In genomic region chr2:51933341-51934134, GRCm38 (mm10) we compare ENCODE assay signal across 9 mouse cellular contexts. TPM values are rescaled to one million over a fixed set of nuclear protein-coding genes. Genes with fewer than 3 reads are reported as not detected.
DNase-seq lines count a peak whose midpoint lies in the region; ATAC-seq lines count a peak whose summit lies in the region.
"Had no signal": no experiment of that assay in that cellular context is flagged by ENCODE, and none has a peak within 500 bp of the region (broad histone marks: within the 10 kb centered on the region; RNA-seq: fewer than 3 reads in every experiment).

No protein-coding gene starts in this region.

- intact Hi-C loops in heart, postnatal 14 days (cut with DNase I): loop anchor here (5.0 kb wide), 1 partner anchor 39 kb away; the partner anchor contains the start of gene Nmi

- no peak overlapping the region for H3K9ac ChIP-seq in hindbrain, embryonic 12.5 days
- H3K9ac ChIP-seq: midbrain, embryonic 12.5 days had no signal

- no peaks in the 10 kb centered on the region for H3K9me3 ChIP-seq in hindbrain, embryonic 12.5 days (replicated peaks)
- H3K9me3 ChIP-seq: midbrain, embryonic 12.5 days had no signal

- WGBS in hindbrain, embryonic 12.5 days: 64% methylated on average over 11 of the region's 12 CpGs

- H3K36me3 ChIP-seq in hindbrain, embryonic 12.5 days: no peaks in the 10 kb centered on the region
- H3K36me3 ChIP-seq: midbrain, embryonic 12.5 days had no signal

- ATAC-seq in hindbrain, embryonic 12.5 days (ENCODE audit: low FRiP score): no peak
- ATAC-seq in megakaryocyte-erythroid progenitor cell, adult 5-6 weeks (replicated peaks; ENCODE audit: low FRiP score, low TSS enrichment, poor library complexity, severe bottlenecking): peak; percentile 53
- ATAC-seq in monocyte, adult 5-6 weeks (replicated peaks; ENCODE audit: insufficient number of reproducible peaks, low FRiP score, low TSS enrichment, poor library complexity, severe bottlenecking): no peak

- H3K4me3 ChIP-seq in hindbrain, embryonic 12.5 days: no peak overlapping the region

- peak overlapping the region; percentile 84; the same call in 1 of the 2 replicates for H3K4me2 ChIP-seq in hindbrain, embryonic 12.5 days (replicated peaks)

- no peak overlapping the region for H3K27ac ChIP-seq in hindbrain, embryonic 12.5 days
- H3K27ac ChIP-seq: midbrain, embryonic 12.5 days had no signal

- peaks cover 2% of the 10 kb centered on the region; the same call in 1 of the 2 replicates for H3K4me1 ChIP-seq in hindbrain, embryonic 12.5 days

- peaks cover 5% of the 10 kb centered on the region; the same call in 1 of the 2 replicates for H3K27me3 ChIP-seq in hindbrain, embryonic 12.5 days

- peak; percentile 85 for DNase-seq in heart, adult 11 months
- DNase-seq in heart, postnatal 14 days: no peak
- peak; percentile 22 for DNase-seq in thymus, postnatal 0 days (ENCODE audit: low spot score)
- DNase-seq in thymus, postnatal 10 days (ENCODE audit: low spot score in 2 of 2): no peak
- DNase-seq in frontal cortex, postnatal 14 days (ENCODE audit: low spot score in 2 of 2): no peak

RNA-seq across cellular contexts. Expression of gene Rbm43, which starts 1.4 kb away (rescaled TPM):
- total RNA-seq in heart, postnatal 14 days (2021): 1 to 10 TPM; 4.9 to 5.1 TPM
- 30.1 and 32.4 TPM in 2 replicates for polyA plus RNA-seq in thymus, postnatal 0 days (2015; fragmentation: Nextera tagmentation; extraction: Ambion mirVana)
- 7.5 and 10.4 TPM in 2 replicates for polyA plus RNA-seq in hindbrain, embryonic 12.5 days (2016; fragmentation: Nextera tagmentation; extraction: Ambion mirVana)
- total RNA-seq in megakaryocyte-erythroid progenitor cell, adult 5-6 weeks (2014; fragmentation: Nextera tagmentation): 82.4 and 84.5 TPM in 2 replicates
- total RNA-seq in megakaryocyte-erythroid progenitor cell, adult 5-6 weeks (2017): 56.6 and 63.1 TPM in 2 replicates
- total RNA-seq in monocyte, adult 5-6 weeks (2017): 15.0 to 30.3 TPM (median 16.0 TPM) in 3 replicates

RNA-seq across cellular contexts. Expression of gene Nmi, which starts 39.8 kb away (rescaled TPM):
- total RNA-seq in heart, postnatal 14 days (2021): 1 to 10 TPM; 5.8 to 6.3 TPM
- polyA plus RNA-seq in thymus, postnatal 0 days (2015; fragmentation: Nextera tagmentation; extraction: Ambion mirVana): 91.3 and 94.6 TPM in 2 replicates
- polyA plus RNA-seq in hindbrain, embryonic 12.5 days (2016; fragmentation: Nextera tagmentation; extraction: Ambion mirVana): 7.8 and 9.9 TPM in 2 replicates
- 27.6 and 40.1 TPM in 2 replicates for total RNA-seq in megakaryocyte-erythroid progenitor cell, adult 5-6 weeks (2014; fragmentation: Nextera tagmentation)
- total RNA-seq in megakaryocyte-erythroid progenitor cell, adult 5-6 weeks (2017): 39.1 and 102 TPM in 2 replicates
- 91.7 to 159 TPM (median 151 TPM) in 3 replicates for total RNA-seq in monocyte, adult 5-6 weeks (2017)

Comparison
In these comparisons a context has a peak if more than half of its experiments do, and no peak if none do; other contexts are left out.
1. DNase-seq: peak in heart, adult 11 months (single experiment) and thymus, postnatal 0 days (single experiment); none in heart, postnatal 14 days (0 of 2), thymus, postnatal 10 days (0 of 2) and frontal cortex, postnatal 14 days (0 of 2).